Mouse (Mus musculus) cerebellum, adult 2 months (tissue): ENCODE results near the gene Ffar3. TPM values are rescaled to one million over a fixed set of nuclear protein-coding genes. Genes with fewer than 3 reads are reported as not detected.
"Not testable (repeated sequence)": the region's sequence is repeated elsewhere in the genome, so short reads cannot be mapped to it uniquely, and the experiment has no call there.

Experiments
- DNase-seq, 2 experiments: peaks; one replicate each; pipeline ENCODE4 v3.0.0; 2021
- H3K27ac ChIP-seq: fragments of 200-500 bp; 2 replicates; pipeline ENCODE4 v1.5.1; 2012; ENCODE audit warnings: low read length, control low read depth, inconsistent platforms; ENCODE audit not compliant: insufficient read depth
- H3K27me3 ChIP-seq: fragments of 200-500 bp; 2 replicates; pipeline ENCODE4 v1.6.1; 2012; ENCODE audit warnings: inconsistent platforms, mild to moderate bottlenecking, low read length, moderate library complexity; ENCODE audit not compliant: control insufficient read depth, insufficient read depth
- H3K4me1 ChIP-seq: fragments of 200-500 bp; 2 replicates; pipeline ENCODE4 v1.6.1; 2011; ENCODE audit warnings: low read length; ENCODE audit not compliant: control insufficient read depth, insufficient read depth
- H3K4me3 ChIP-seq: fragments of 200-500 bp; replicated peaks from 2 replicates; pipeline ENCODE3; 2011; ENCODE audit warnings: mild to moderate bottlenecking, low read depth, low read length, control low read depth; ENCODE audit not compliant: insufficient read depth
- CTCF ChIP-seq: fragments of 200-500 bp; IDR thresholded peaks from 2 replicates; pipeline ENCODE4 v1.5.1; 2011; ENCODE audit warnings: low read depth, mild to moderate bottlenecking, control low read depth, low read length, moderate library complexity, borderline replicate concordance; ENCODE audit not compliant: insufficient read depth
- POLR2A ChIP-seq: fragments of 200-500 bp; IDR thresholded peaks from 2 replicates; pipeline ENCODE4 v1.6.1; 2011; ENCODE audit warnings: low read length, control low read depth, borderline replicate concordance; ENCODE audit not compliant: insufficient read depth
- WGBS: fragments of 180-500 bp; shearing (Covaris S2); methylation state at CpG from one replicate; pipeline ENCODE4 v1.1.7; 2018; 5-methylcytosine and 5-hydroxymethylcytosine counted together
- polyA plus RNA-seq: library from polyadenylated mRNA; depleted of rRNA; stranded (reverse); fragments of >200 nt; gene quantifications from 2 replicates; pipeline ENCODE4 v1.2.3, GENCODE M21; 2012

Gene Ffar3
- polyA plus RNA-seq, 1 experiment: not detected

- H3K4me3 ChIP-seq: no peak overlapping the region
- H3K27ac ChIP-seq: no peak overlapping the region
- no peak for DNase-seq
- no peaks in the 10 kb centered on the region for H3K27me3 ChIP-seq
- no peak for TF ChIP-seq POLR2A
- TF ChIP-seq CTCF: no peak
- H3K4me1 ChIP-seq: no peaks in the 10 kb centered on the region
- 45% methylated on average over 3 of the region's 3 CpGs for WGBS
Observed at GRCm38 (mm10) chr7:30840306-30840705, 15.7 kb downstream of the Ffar3 start.

GRCm38 (mm10) chr7:30837277-30837676 lies 18.7 kb downstream of the Ffar3 start:
- TF ChIP-seq POLR2A (no peak), CTCF (no peak)
- no peak for DNase-seq
- Histone ChIP-seq H3K4me1 (no peaks in the 10 kb centered on the region), H3K27me3 (no peaks in the 10 kb centered on the region), H3K27ac (no peak overlapping the region), H3K4me3 (no peak overlapping the region)

GRCm38 (mm10) chr7:30832684-30833083 lies 23.3 kb downstream of the Ffar3 start:
- not testable (repeated sequence) for H3K27me3 ChIP-seq
- 47% methylated on average over 11 of the region's 11 CpGs for WGBS

GRCm38 (mm10) chr7:30832261-30832660 lies 23.7 kb downstream of the Ffar3 start:
- no peaks in the 10 kb centered on the region for H3K4me1 ChIP-seq
- H3K27ac ChIP-seq: no peak overlapping the region
- no peak for DNase-seq
- WGBS: 77% methylated on average over 17 of the region's 17 CpGs
- TF ChIP-seq POLR2A (no peak), CTCF (no peak)
- H3K27me3 ChIP-seq: no peaks in the 10 kb centered on the region
- no peak overlapping the region for H3K4me3 ChIP-seq

More at GRCm38 (mm10) chr7:30832684-30833083, 23.3 kb downstream of the Ffar3 start:
- H3K4me3 ChIP-seq, H3K4me1 ChIP-seq, DNase-seq, H3K27ac ChIP-seq: not testable (repeated sequence)

- WGBS: 64% methylated on average over 3 of the region's 3 CpGs
- H3K4me3 ChIP-seq: no peak overlapping the region
- no peaks in the 10 kb centered on the region for H3K4me1 ChIP-seq
- DNase-seq: no peak
- H3K27me3 ChIP-seq: no peaks in the 10 kb centered on the region
- no peak overlapping the region for H3K27ac ChIP-seq
- no peak for TF ChIP-seq CTCF
- TF ChIP-seq POLR2A: no peak
Observed at GRCm38 (mm10) chr7:30829428-30829827, 26.6 kb downstream of the Ffar3 start.

- DNase-seq, H3K4me1 ChIP-seq, H3K4me3 ChIP-seq, H3K27me3 ChIP-seq, H3K27ac ChIP-seq: not testable (repeated sequence)
Observed at GRCm38 (mm10) chr7:30828871-30829270, 27.1 kb downstream of the Ffar3 start.

GRCm38 (mm10) chr7:30826660-30827059 lies 29.3 kb downstream of the Ffar3 start:
- H3K27ac ChIP-seq: no peak overlapping the region
- H3K27me3 ChIP-seq: no peaks in the 10 kb centered on the region
- TF ChIP-seq POLR2A: no peak
- TF ChIP-seq CTCF: no peak
- H3K4me1 ChIP-seq: no peaks in the 10 kb centered on the region
- DNase-seq: no peak
- H3K4me3 ChIP-seq: no peak overlapping the region
- WGBS: 90% methylated on average over 10 of the region's 10 CpGs

GRCm38 (mm10) chr7:30824306-30824705 lies 31.7 kb downstream of the Ffar3 start:
- Histone ChIP-seq H3K4me3 (no peak overlapping the region), H3K4me1 (no peaks in the 10 kb centered on the region), H3K27me3 (no peaks in the 10 kb centered on the region), H3K27ac (no peak overlapping the region)
- DNase-seq: no peak
- no peak for TF ChIP-seq CTCF
- TF ChIP-seq POLR2A: no peak
- 88% methylated on average over 3 of the region's 3 CpGs for whole genome bisulfite sequencing

GRCm38 (mm10) chr7:30823675-30824074 lies 32.3 kb downstream of the Ffar3 start, which contains the start of gene Ffar2:
TSS of gene Ffar2 (minus strand) at chr7:30823775.
- no peaks in the 10 kb centered on the region for H3K4me1 ChIP-seq
- H3K27ac ChIP-seq: no peak within 1 kb of the TSS
- no peak within 1 kb of the TSS for H3K4me3 ChIP-seq
- WGBS: 89% methylated on average over 18 of the region's 18 CpGs
- no peak for TF ChIP-seq CTCF
- no peak for TF ChIP-seq POLR2A
- DNase-seq: no peak
- no peaks in the 10 kb centered on the region for H3K27me3 ChIP-seq
